Mouse (Mus musculus): ENCODE measurements around the gene Sgms1.

DNA sequence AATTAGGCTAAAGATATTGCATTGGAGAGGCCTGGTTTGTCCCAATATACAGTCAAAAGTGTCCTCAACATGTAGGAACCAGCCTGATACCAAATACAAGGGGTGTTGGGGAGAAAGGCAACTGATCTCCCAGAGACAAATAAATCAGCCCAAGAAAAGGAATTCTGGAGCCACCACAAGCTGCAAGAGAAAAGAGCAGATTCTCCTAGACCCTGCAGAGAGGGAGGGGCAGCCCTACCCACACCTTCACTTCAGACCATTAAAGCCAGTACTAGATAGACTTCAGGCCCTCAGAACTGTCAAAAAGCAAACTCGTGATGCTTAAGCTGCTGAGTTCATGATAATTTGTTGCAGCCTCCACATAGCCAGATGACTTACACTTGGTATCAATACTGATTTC is 70.5 kb downstream of the Sgms1 start:
- TF ChIP-seq CTCF (IDR thresholded peaks at IDR 0.05; ENCODE audit: borderline replicate concordance, insufficient read depth, low read length): no peak
- TF ChIP-seq POLR2A (IDR thresholded peaks at IDR 0.05; ENCODE audit: low read depth, low read length): no peak

All from embryonic fibroblast, embryonic 13.5 days (primary cell).